Mouse (Mus musculus): ENCODE results near the gene Hoxa6.

GRCm38 (mm10) chr6:52227470-52228222 lies 19.1 kb upstream of the Hoxa6 start:
- no peak for TF ChIP-seq CTCF (IDR thresholded peaks at IDR 0.05; ENCODE audit: borderline replicate concordance, extremely low read depth, insufficient read depth, insufficient read length)
- no peak for TF ChIP-seq POLR2A (IDR thresholded peaks at IDR 0.05; ENCODE audit: borderline replicate concordance, extremely low read depth, insufficient read depth, insufficient read length, poor library complexity, severe bottlenecking)
